Mouse (Mus musculus) gastrocnemius, postnatal 25 days (tissue): ENCODE measurements around the gene Gm14412. TPM values are rescaled to one million over a fixed set of nuclear protein-coding genes. Genes with fewer than 3 reads are reported as not detected.
"Not testable (repeated sequence)": the region's sequence is repeated elsewhere in the genome, so short reads cannot be mapped to it uniquely, and the experiment has no call there.

Experiments used
- DNase-seq: peaks from one replicate; pipeline ENCODE4 v3.0.0; 2022
- long read RNA-seq, 2 experiments: library from polyadenylated mRNA; stranded (forward); transcript quantifications; one replicate each; pipeline ENCODE4 v2.0.0; 2021
- total RNA-seq, 2 experiments: library from RNA; stranded (reverse); gene quantifications; 1 replicate in 1 of 2; 2 replicates in 1 of 2; pipeline ENCODE4 v1.2.3; 2021

Gene Gm14412
- total RNA-seq, result 1 to 10 TPM; 1.2 to 1.6 TPM
- long read RNA-seq, experiment 1, result 0 reads
- long read RNA-seq, experiment 2, result 0 reads

- not testable (repeated sequence) for DNase-seq
Measured at GRCm38 (mm10) chr2:177324257-177324733, at the start of gene Gm14412. Gene Gm14412 (minus strand): TSS chr2:177324307.

GRCm38 (mm10) chr2:177329661-177330292 is 5.7 kb upstream of the Gm14412 start:
- DNase-seq, result not testable (repeated sequence)

GRCm38 (mm10) chr2:177321361-177321760 is 2.7 kb downstream of the Gm14412 start:
- DNase-seq, result peak; percentile 68

- not testable (repeated sequence) for DNase-seq
Measured at GRCm38 (mm10) chr2:177320786-177321320, 3.3 kb downstream of the Gm14412 start.

- DNase-seq, result no peak
Measured at GRCm38 (mm10) chr2:177318996-177319395, 5.1 kb downstream of the Gm14412 start.

GRCm38 (mm10) chr2:177309627-177310026 is 14.5 kb downstream of the Gm14412 start:
- DNase-seq, result not testable (repeated sequence)

GRCm38 (mm10) chr2:177304980-177305379 is 19.1 kb downstream of the Gm14412 start:
- not testable (repeated sequence) for DNase-seq

GRCm38 (mm10) chr2:177283701-177284100 is 40.4 kb downstream of the Gm14412 start:
- DNase-seq, result not testable (repeated sequence)

- not testable (repeated sequence) for DNase-seq
Measured at GRCm38 (mm10) chr2:177277754-177278153, 46.4 kb downstream of the Gm14412 start.

- peak; percentile 4 for DNase-seq
Measured at GRCm38 (mm10) chr2:177272237-177272636, 51.9 kb downstream of the Gm14412 start.

GRCm38 (mm10) chr2:177266936-177267335 is 57.2 kb downstream of the Gm14412 start, which contains the start of gene Gm14409:
Gene Gm14409 (minus strand): TSS chr2:177267036.
- not testable (repeated sequence) for DNase-seq

Other genes with a start within 250 kb of the Gm14412 start
- under 1 TPM; 0.75 to 0.82 TPM for gene Gm14401, start 250.0 kb downstream of the Gm14412 start, total RNA-seq
- gene Gm14410, start 117.9 kb downstream of the Gm14412 start, total RNA-seq, result 10 to 100 TPM; 12.0 to 17.1 TPM
- gene Gm14409, start 57.3 kb downstream of the Gm14412 start, total RNA-seq, result under 1 TPM; 0.51 to 0.54 TPM
- 1 to 10 TPM; 9.4 to 9.9 TPM for gene Gm14418, start 74.0 kb upstream of the Gm14412 start, total RNA-seq
- gene Zfp970, start 140.4 kb upstream of the Gm14412 start, total RNA-seq, result 10 to 100 TPM; 28.5 to 35.5 TPM
- 10 to 100 TPM; 24.8 to 29.1 TPM for gene Gm14403, start 173.9 kb upstream of the Gm14412 start, total RNA-seq